Comparison of ENCODE assay signal across 33 mouse cellular contexts in genomic region chr12:33365133-33365532, GRCm38 (mm10). TPM values are rescaled to one million over a fixed set of nuclear protein-coding genes. Genes with fewer than 3 reads are reported as not detected.
"Had no signal": no experiment of that assay in that cellular context is flagged by ENCODE, and none has a peak within 500 bp of the region (broad histone marks: within the 10 kb centered on the region; RNA-seq: fewer than 3 reads in every experiment).

No protein-coding gene starts in this region.

- H3K4me3 ChIP-seq: embryonic facial prominence, embryonic 10.5 days; embryonic facial prominence, embryonic 12.5 days; embryonic facial prominence, embryonic 13.5 days; embryonic facial prominence, embryonic 15.5 days; erythroblast, embryonic 14.5 days; forebrain, embryonic 10.5 days; forebrain, embryonic 12.5 days; forebrain, embryonic 13.5 days; forebrain, embryonic 15.5 days; heart, adult 2 months had no signal

- H3K9ac ChIP-seq: embryonic facial prominence, embryonic 12.5 days; embryonic facial prominence, embryonic 13.5 days; embryonic facial prominence, embryonic 15.5 days; forebrain, embryonic 12.5 days; forebrain, embryonic 13.5 days; forebrain, embryonic 15.5 days; forebrain, postnatal 0 days had no signal

- ATAC-seq: forebrain, embryonic 13.5 days; forebrain, embryonic 14.5 days; forebrain, embryonic 15.5 days; forebrain, embryonic 16.5 days; forebrain, postnatal 0 days had no signal

- H3K27me3 ChIP-seq: embryonic facial prominence, embryonic 12.5 days; embryonic facial prominence, embryonic 13.5 days; embryonic facial prominence, embryonic 15.5 days; forebrain, embryonic 12.5 days; forebrain, embryonic 13.5 days; forebrain, embryonic 15.5 days had no signal

- H3K9me3 ChIP-seq: embryonic facial prominence, embryonic 10.5 days; embryonic facial prominence, embryonic 12.5 days; embryonic facial prominence, embryonic 13.5 days; embryonic facial prominence, embryonic 15.5 days; forebrain, embryonic 10.5 days; forebrain, embryonic 12.5 days; forebrain, embryonic 13.5 days; forebrain, embryonic 15.5 days had no signal

- H3K4me1 ChIP-seq: embryonic facial prominence, embryonic 12.5 days; forebrain, embryonic 10.5 days; forebrain, embryonic 12.5 days had no signal

- H3K36me3 ChIP-seq: forebrain, embryonic 10.5 days had no signal

- H3K4me2 ChIP-seq: embryonic facial prominence, embryonic 12.5 days; embryonic facial prominence, embryonic 13.5 days; embryonic facial prominence, embryonic 15.5 days; forebrain, embryonic 12.5 days; forebrain, embryonic 13.5 days; forebrain, embryonic 15.5 days had no signal

- DNase-seq: cerebellum, adult 18-20 months; cerebellum, adult 2 months; cerebellum, adult 8-10 months; cerebellum, adult 9-10 months; cerebellum, adult 9-11 months; cerebellum, postnatal 10 days; cerebellum, postnatal 14 days; cerebellum, postnatal 25 days; cerebellum, postnatal 36 days; embryo, embryonic 11 days; forebrain, postnatal 0 days; heart, adult 11 months; heart, adult 18-20 months; heart, adult 2 months had no signal

- H3K27ac ChIP-seq: embryonic facial prominence, embryonic 10.5 days; embryonic facial prominence, embryonic 12.5 days; embryonic facial prominence, embryonic 13.5 days; embryonic facial prominence, embryonic 15.5 days; forebrain, embryonic 10.5 days; forebrain, embryonic 12.5 days; forebrain, embryonic 13.5 days; forebrain, embryonic 15.5 days; heart, adult 2 months had no signal

RNA-seq across cellular contexts. Expression of gene Efcab10, which starts 29.5 kb away (rescaled TPM):
- total RNA-seq: common myeloid progenitor, adult 5-6 weeks; gastrocnemius, adult 18-20 months; gastrocnemius, adult 8-10 months; gastrocnemius, postnatal 10 days; gastrocnemius, postnatal 14 days; gastrocnemius, postnatal 25 days; gastrocnemius, postnatal 4 days; granulocyte monocyte progenitor cell, adult 5-6 weeks; heart, adult 18-20 months; heart, adult 2 months had no signal
- polyA plus RNA-seq: erythroblast, embryonic 14.5 days had no signal
